In the genomic region with DNA sequence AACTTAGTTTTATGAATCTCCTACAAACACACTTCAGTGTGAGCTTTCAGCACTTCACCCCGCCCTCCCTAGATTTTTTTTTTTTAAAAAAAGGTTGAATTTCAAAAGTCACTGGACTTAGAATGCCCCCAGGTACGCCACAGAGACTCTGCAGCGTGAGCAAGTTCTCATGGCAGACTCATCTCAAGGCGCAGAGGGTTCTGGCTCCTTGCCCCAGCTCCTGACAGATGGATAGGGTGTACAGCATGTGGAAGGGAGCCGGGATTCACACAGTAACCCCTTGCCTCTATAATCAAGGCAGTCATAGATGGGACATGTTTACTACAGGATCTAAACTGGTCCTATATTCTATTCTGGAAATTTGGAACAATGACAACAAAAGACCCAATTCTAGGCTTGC, we compare ENCODE assay signal across 27 mouse cellular contexts. TPM values are rescaled to one million over a fixed set of nuclear protein-coding genes. Genes with fewer than 3 reads are reported as not detected.
DNase-seq lines count a peak whose midpoint lies in the region; ATAC-seq and TF ChIP-seq lines count a peak whose summit lies in the region.
"Had no signal": no experiment of that assay in that cellular context is flagged by ENCODE, and none has a peak within 500 bp of the region (broad histone marks: within the 10 kb centered on the region; RNA-seq: fewer than 3 reads in every experiment).

No protein-coding gene starts in this region.

- no peak overlapping the region for H3K9ac ChIP-seq in kidney, embryonic 15.5 days
- H3K9ac ChIP-seq: heart, embryonic 13.5 days; hindbrain, embryonic 14.5 days; liver, postnatal 0 days; neural tube, embryonic 13.5 days had no signal

- H3K9me3 ChIP-seq in kidney, embryonic 15.5 days (replicated peaks): no peaks in the 10 kb centered on the region
- H3K9me3 ChIP-seq: embryonic facial prominence, embryonic 10.5 days; G1E; heart, embryonic 13.5 days; limb, embryonic 10.5 days; neural tube, embryonic 13.5 days had no signal

- peak; percentile 41; the same call in 1 of the 2 replicates for ATAC-seq in frontal cortex, adult (ENCODE audit: low TSS enrichment)
- ATAC-seq in kidney, embryonic 15.5 days (replicated peaks; ENCODE audit: low FRiP score): no peak
- ATAC-seq: liver, postnatal 0 days; lung, postnatal 0 days; midbrain, embryonic 16.5 days had no signal

- no peaks in the 10 kb centered on the region for H3K27me3 ChIP-seq in kidney, adult 2 months (replicated peaks; ENCODE audit: control insufficient read depth, insufficient read depth, low read length)
- no peaks in the 10 kb centered on the region for H3K27me3 ChIP-seq in kidney, embryonic 15.5 days
- H3K27me3 ChIP-seq: CH12.LX had no signal

- peaks cover 23% of the 10 kb centered on the region for H3K36me3 ChIP-seq in kidney, adult 2 months (ENCODE audit: control insufficient read depth, insufficient read depth, low read length)
- H3K36me3 ChIP-seq in kidney, embryonic 15.5 days: peaks cover 65% of the 10 kb centered on the region
- H3K36me3 ChIP-seq: G1E; neural tube, embryonic 13.5 days had no signal

- no peak for DNase-seq in frontal cortex, postnatal 25 days (ENCODE audit: low spot score in 2 of 2)
- DNase-seq in kidney, adult 2 months: peak; percentile 83
- peak; percentile 84 for DNase-seq in kidney, adult 9 months
- DNase-seq in kidney, postnatal 36 days: peak; percentile 80 to 85
- DNase-seq in heart, postnatal 10 days: no peak
- DNase-seq: adrenal gland, adult 8-10 months; B cell, adult 2 months; cerebellum, adult 9-10 months; gastrocnemius, postnatal 36 days; heart, adult 2 months; heart, postnatal 36 days had no signal

- no peak for TF ChIP-seq CTCF in kidney, adult 2 months (conservative IDR thresholded peaks at IDR 0.05; ENCODE audit: insufficient read depth, insufficient read length, low read depth, low read length)

- H3K4me3 ChIP-seq in kidney, adult 2 months (ENCODE audit: insufficient read depth, low read depth, low read length): no peak overlapping the region
- H3K4me3 ChIP-seq in kidney, embryonic 15.5 days (replicated peaks): no peak overlapping the region
- H3K4me3 ChIP-seq: heart, adult 2 months; heart, embryonic 13.5 days; left cerebral cortex, adult 2 months; myocyte; neural tube, embryonic 13.5 days had no signal

- H3K4me1 ChIP-seq in kidney, adult 2 months (ENCODE audit: control insufficient read depth, insufficient read depth, low read length): peaks cover 32% of the 10 kb centered on the region
- H3K4me1 ChIP-seq in kidney, embryonic 15.5 days: peaks cover 20% of the 10 kb centered on the region
- H3K4me1 ChIP-seq: neural tube, embryonic 13.5 days had no signal

- H3K27ac ChIP-seq in kidney, adult 2 months (ENCODE audit: insufficient read depth, low read depth, low read length): no peak overlapping the region
- no peak overlapping the region for H3K27ac ChIP-seq in kidney, embryonic 15.5 days
- H3K27ac ChIP-seq: heart, adult 2 months; heart, embryonic 13.5 days; hindbrain, embryonic 14.5 days; left cerebral cortex, adult 2 months; limb, embryonic 10.5 days; macrophage; neural tube, embryonic 13.5 days had no signal

- WGBS in kidney, adult 2 months: 50% methylated on average over 5 of the region's 5 CpGs
- WGBS in kidney, embryonic 15.5 days: 85% methylated on average over 5 of the region's 5 CpGs

- intact Hi-C loops in heart, postnatal 10 days (cut with DNase I): no loop called here

- no peak overlapping the region for H3K4me2 ChIP-seq in kidney, embryonic 15.5 days
- H3K4me2 ChIP-seq: heart, embryonic 13.5 days; hindbrain, embryonic 14.5 days; liver, embryonic 11.5 days; neural tube, embryonic 13.5 days had no signal

- no peak for TF ChIP-seq POLR2A in kidney, adult 2 months (IDR thresholded peaks at IDR 0.05; ENCODE audit: low read depth, low read length)

RNA-seq across cellular contexts. Expression of a gene that starts 18.3 kb away (rescaled TPM):
- 194 and 212 TPM in 2 replicates for polyA plus RNA-seq in kidney, adult 2 months (2012; rRNA removed)
- 149 and 161 TPM in 2 replicates for polyA plus RNA-seq in kidney, embryonic 15.5 days (2015; fragmentation: Nextera tagmentation; extraction: Ambion mirVana)
- total RNA-seq in heart, postnatal 10 days (2021): 10 to 100 TPM; 24.3 to 39.3 TPM
- polyA plus RNA-seq: G1E had no signal

RNA-seq across cellular contexts. Expression of a gene that starts 20.4 kb away (rescaled TPM):
- 1.4 and 2.6 TPM in 2 replicates for polyA plus RNA-seq in kidney, adult 2 months (2012; rRNA removed)
- 1.1 and 2.4 TPM in 2 replicates for polyA plus RNA-seq in kidney, embryonic 15.5 days (2015; fragmentation: Nextera tagmentation; extraction: Ambion mirVana)
- 1 to 10 TPM; 1.2 to 2.3 TPM for total RNA-seq in heart, postnatal 10 days (2021)
- total RNA-seq: CH12.LX had no signal
- polyA plus RNA-seq: G1E, macrophage had no signal

RNA-seq across cellular contexts. Expression of a gene that starts 22.5 kb away (rescaled TPM):
- 0.04 TPM in 1 of 2 replicates, not detected in the other for polyA plus RNA-seq in kidney, adult 2 months (2012; rRNA removed)
- polyA plus RNA-seq in kidney, embryonic 15.5 days (2015; fragmentation: Nextera tagmentation; extraction: Ambion mirVana): 0.05 and 0.08 TPM in 2 replicates
- total RNA-seq in heart, postnatal 10 days (2021): not detected
- total RNA-seq: adrenal gland, adult 8-10 months; gastrocnemius, postnatal 36 days; heart, adult 2 months; heart, postnatal 36 days had no signal
- polyA plus RNA-seq: embryonic facial prominence, embryonic 10.5 days; G1E; limb, embryonic 10.5 days; liver, postnatal 0 days; macrophage had no signal

RNA-seq across cellular contexts. Expression of a gene that starts 31.4 kb away (rescaled TPM):
- polyA plus RNA-seq in kidney, adult 2 months (2012; rRNA removed): 94.5 and 122 TPM in 2 replicates
- 59.2 and 64.2 TPM in 2 replicates for polyA plus RNA-seq in kidney, embryonic 15.5 days (2015; fragmentation: Nextera tagmentation; extraction: Ambion mirVana)
- total RNA-seq in heart, postnatal 10 days (2021): 10 to 100 TPM; 21.3 to 25.1 TPM

RNA-seq across cellular contexts. Expression of a gene that starts 35.4 kb away (rescaled TPM):
- polyA plus RNA-seq in kidney, adult 2 months (2012; rRNA removed): 22.1 and 23.4 TPM in 2 replicates
- 7.7 and 8.3 TPM in 2 replicates for polyA plus RNA-seq in kidney, embryonic 15.5 days (2015; fragmentation: Nextera tagmentation; extraction: Ambion mirVana)
- 1 to 10 TPM; 5.5 to 7.4 TPM for total RNA-seq in heart, postnatal 10 days (2021)

Comparison
In these comparisons a context has a peak if more than half of its experiments do, and no peak if none do; other contexts are left out.
1. DNase-seq: peak in kidney, adult 2 months (single experiment), kidney, adult 9 months (single experiment) and kidney, postnatal 36 days (2 of 2); none in frontal cortex, postnatal 25 days (0 of 2) and heart, postnatal 10 days (0 of 2).